Mouse (Mus musculus): ENCODE measurements at regions not wholly inside any gene's neighbourhood (a gene's known extent, or its start where the extent isn't known, plus 50 kb on each side); places are given as distances from the start of the nearest gene placed in this dataset.

- DNase-seq (ENCODE audit: low read depth, low spot score) = no peak
Observed at GRCm38 (mm10) chr14:38237471-38237870, 1102.4 kb upstream of the Ghitm start.

- no peak for DNase-seq (ENCODE audit: low read depth, low spot score)
Observed at GRCm38 (mm10) chr14:38208591-38208990, 1073.5 kb upstream of the Ghitm start.

DNA sequence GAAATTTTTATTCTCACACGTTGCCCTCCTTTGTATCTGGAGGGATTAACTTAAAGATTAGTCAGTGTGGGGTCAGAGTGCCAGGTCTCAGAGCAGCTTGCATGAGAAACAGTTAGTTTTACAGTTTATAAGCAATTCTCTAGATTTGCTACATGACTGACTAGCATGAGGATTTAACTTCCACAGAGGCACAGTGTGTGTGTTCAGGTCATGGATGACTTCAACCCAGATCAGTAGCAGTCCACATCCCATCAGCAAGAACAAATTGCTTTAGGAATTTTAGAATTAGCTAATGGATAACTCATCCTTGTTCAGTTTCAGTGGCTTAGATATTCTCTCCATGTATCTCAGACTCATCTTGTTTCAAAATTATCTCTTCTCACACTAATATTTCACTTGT lies 1056.7 kb upstream of the Ghitm start:
- no peak for DNase-seq (ENCODE audit: low read depth, low spot score)

DNA sequence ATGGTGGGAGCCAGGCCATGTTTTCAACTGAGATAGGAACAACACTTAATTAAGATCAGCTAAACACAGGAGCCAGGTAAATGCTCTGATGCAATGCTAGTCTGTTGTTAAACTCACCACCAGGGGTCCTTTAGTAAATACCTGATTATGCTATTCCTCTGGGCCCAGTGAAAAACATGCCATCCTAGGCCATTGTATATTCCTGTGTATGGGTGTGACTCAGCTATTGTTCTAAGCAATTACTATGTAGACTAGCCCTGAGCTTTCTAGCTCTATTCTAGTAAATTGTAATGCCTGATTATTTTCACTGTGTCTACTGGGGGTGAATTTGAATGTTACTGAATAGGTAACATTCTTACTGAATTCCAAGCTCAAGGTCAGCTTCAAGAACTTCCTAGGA lies 1050.5 kb upstream of the Ghitm start:
- DNase-seq (ENCODE audit: low read depth, low spot score) = peak; percentile 71

- DNase-seq (ENCODE audit: low read depth, low spot score) = no peak
Observed at GRCm38 (mm10) chr14:38152843-38153242, 1017.8 kb upstream of the Ghitm start.

GRCm38 (mm10) chr14:38130719-38131118 lies 995.6 kb upstream of the Ghitm start:
- DNase-seq (ENCODE audit: low read depth, low spot score) = no peak

Measured in ES-CJ7 (cell line).